Mouse (Mus musculus): Measurements from ENCODE around the gene Yars2. TPM values are rescaled to one million over a fixed set of nuclear protein-coding genes. Genes with fewer than 3 reads are reported as not detected.

The Yars2 gene
- total and polyA plus RNA-seq, 3 experiments = 48.2 to 49.2 TPM; not detected in 1

GRCm38 (mm10) chr16:16357908-16358307 lies 55.1 kb downstream of the Yars2 start:
- Histone ChIP-seq H3K27ac (ENCODE audit: control insufficient read depth, low read depth, low read length) (peak overlapping the region; percentile 62), H3K79me2 (ENCODE audit: control insufficient read depth, insufficient read depth, low read length, poor library complexity) (peaks cover 36% of the 10 kb centered on the region), H3K9ac (ENCODE audit: control insufficient read depth, low read depth, low read length, poor library complexity, severe bottlenecking) (peak overlapping the region; percentile 91), H3K9me3 (replicated peaks; ENCODE audit: insufficient read depth, low read length) (no peaks in the 10 kb centered on the region), H3K4me3 (ENCODE audit: control insufficient read depth in 1 of 2, insufficient read depth in 1 of 2, low read depth in 2 of 2, low read length in 2 of 2) (peak overlapping the region; percentile 83 to 90), H3K36me3 (ENCODE audit: control insufficient read depth in 1 of 2, insufficient read depth in 2 of 2, low read length in 2 of 2) (peaks cover 3 to 14% of the 10 kb centered on the region in 2 experiments), H3K27me3 (ENCODE audit: control insufficient read depth in 1 of 2, insufficient read depth in 2 of 2, low read length in 2 of 2) (no peaks in the 10 kb centered on the region), H3K4me1 (ENCODE audit: control insufficient read depth in 1 of 2, insufficient read depth in 2 of 2, low read length in 2 of 2) (peaks cover 0 to 11% of the 10 kb centered on the region in 2 experiments; a peak in 3 of 4 replicates)
- no peak for DNase-seq (ENCODE audit: low read depth, low spot score)
- TF ChIP-seq BHLHE40 (IDR thresholded peaks at IDR 0.05; ENCODE audit: borderline replicate concordance, low read depth, low read length) = no peak
- TF ChIP-seq CTCF (IDR thresholded peaks at IDR 0.05 in 2 of 3, conservative IDR thresholded peaks at IDR 0.05 in 1 of 3; ENCODE audit: control insufficient read depth in 1 of 3, insufficient read depth in 1 of 3, low read depth in 2 of 3, low read length in 3 of 3, poor library complexity in 1 of 3, severe bottlenecking in 1 of 3) = peak in 2 of 3 experiments; percentile 6 to 38; a peak in 2 of 6 replicates
- no peak for TF ChIP-seq POLR2A (IDR thresholded peaks at IDR 0.05; ENCODE audit: control insufficient read depth in 1 of 2, insufficient read depth in 1 of 2, low read depth in 1 of 2, low read length in 2 of 2, poor library complexity in 1 of 2)
- TF ChIP-seq EP300 (IDR thresholded peaks at IDR 0.05; ENCODE audit: low read depth in 1 of 2, low read length in 2 of 2) = no peak
- TF ChIP-seq ELF1 (IDR thresholded peaks at IDR 0.05; ENCODE audit: low read depth, low read length) = no peak
- TF ChIP-seq POLR2AphosphoS2 (IDR thresholded peaks at IDR 0.05; ENCODE audit: low read length) = no peak
- TF ChIP-seq GATA1 (IDR thresholded peaks at IDR 0.05; ENCODE audit: low read depth, low read length) = no peak
- no peak for TF ChIP-seq ZC3H11A (IDR thresholded peaks at IDR 0.05; ENCODE audit: low read depth, low read length)
- TF ChIP-seq MXI1 (IDR thresholded peaks at IDR 0.05; ENCODE audit: low read depth, low read length) = 0 out of 2 replicates have a peak, but pooled peaks have one; percentile 17
- 0 out of 2 replicates have a peak, but pooled peaks have one; percentile 8 for TF ChIP-seq TBP (IDR thresholded peaks at IDR 0.05; ENCODE audit: low read depth, low read length)
- TF ChIP-seq MAZ (IDR thresholded peaks at IDR 0.05; ENCODE audit: low read depth, low read length) = no peak

- peak within 1 kb of the TSS; percentile 62 for H3K27ac ChIP-seq (ENCODE audit: control insufficient read depth, low read depth, low read length)
- peaks cover 0 to 14% of the 10 kb centered on the region in 2 experiments; a peak in 3 of 4 replicates for H3K36me3 ChIP-seq (ENCODE audit: control insufficient read depth in 1 of 2, insufficient read depth in 2 of 2, low read length in 2 of 2)
- peak; percentile 92 for DNase-seq (ENCODE audit: low read depth, low spot score)
- H3K79me2 ChIP-seq (ENCODE audit: control insufficient read depth, insufficient read depth, low read length, poor library complexity) = peaks cover 31% of the 10 kb centered on the region
- no peaks in the 10 kb centered on the region for H3K27me3 ChIP-seq (ENCODE audit: control insufficient read depth in 1 of 2, insufficient read depth in 2 of 2, low read length in 2 of 2)
- no peaks in the 10 kb centered on the region for H3K9me3 ChIP-seq (replicated peaks; ENCODE audit: insufficient read depth, low read length)
- H3K4me3 ChIP-seq (ENCODE audit: control insufficient read depth in 1 of 2, insufficient read depth in 1 of 2, low read depth in 2 of 2, low read length in 2 of 2) = peak within 1 kb of the TSS; percentile 83 to 90
- peaks cover 0 to 11% of the 10 kb centered on the region in 2 experiments; a peak in 3 of 4 replicates for H3K4me1 ChIP-seq (ENCODE audit: control insufficient read depth in 1 of 2, insufficient read depth in 2 of 2, low read length in 2 of 2)
- peak within 1 kb of the TSS; percentile 91 for H3K9ac ChIP-seq (ENCODE audit: control insufficient read depth, low read depth, low read length, poor library complexity, severe bottlenecking)
- TF ChIP-seq TBP (IDR thresholded peaks at IDR 0.05; ENCODE audit: low read depth, low read length) = peak; percentile 75
- TF ChIP-seq UBTF (IDR thresholded peaks at IDR 0.05; ENCODE audit: borderline replicate concordance, insufficient read depth, low read depth, low read length) = peak; percentile 93; the same call in 1 of the 2 replicates
- TF ChIP-seq CTCF (IDR thresholded peaks at IDR 0.05 in 2 of 3, conservative IDR thresholded peaks at IDR 0.05 in 1 of 3; ENCODE audit: control insufficient read depth in 1 of 3, insufficient read depth in 1 of 3, low read depth in 2 of 3, low read length in 3 of 3, poor library complexity in 1 of 3, severe bottlenecking in 1 of 3) = 0 out of 6 replicates have a peak, but pooled peaks of 1 of the 3 experiments have one; percentile 2
- TF ChIP-seq RCOR1 (IDR thresholded peaks at IDR 0.05; ENCODE audit: low read depth, low read length) = no peak
- no peak for TF ChIP-seq ZC3H11A (IDR thresholded peaks at IDR 0.05; ENCODE audit: low read depth, low read length)
- TF ChIP-seq ETS1 (IDR thresholded peaks at IDR 0.05; ENCODE audit: low read depth, low read length) = no peak
- no peak for TF ChIP-seq TAL1 (IDR thresholded peaks at IDR 0.05; ENCODE audit: low read length)
- TF ChIP-seq EP300 (IDR thresholded peaks at IDR 0.05; ENCODE audit: low read depth in 1 of 2, low read length in 2 of 2) = no peak
- TF ChIP-seq SIN3A (IDR thresholded peaks at IDR 0.05; ENCODE audit: low read length) = peak; percentile 28; the same call in 1 of the 2 replicates
- TF ChIP-seq ZKSCAN1 (IDR thresholded peaks at IDR 0.05; ENCODE audit: low read depth, low read length) = no peak
- TF ChIP-seq ELF1 (IDR thresholded peaks at IDR 0.05; ENCODE audit: low read depth, low read length) = peak; percentile 64
- no peak for TF ChIP-seq RAD21 (IDR thresholded peaks at IDR 0.05; ENCODE audit: low read depth, low read length)
- TF ChIP-seq NRF1 (IDR thresholded peaks at IDR 0.05; ENCODE audit: insufficient read depth, low read depth, low read length, poor library complexity, severe bottlenecking) = no peak
- TF ChIP-seq GABPA (IDR thresholded peaks at IDR 0.05; ENCODE audit: low read depth, low read length) = no peak
- TF ChIP-seq POLR2A (IDR thresholded peaks at IDR 0.05; ENCODE audit: control insufficient read depth in 1 of 2, insufficient read depth in 1 of 2, low read depth in 1 of 2, low read length in 2 of 2, poor library complexity in 1 of 2) = peak; percentile 92 to 95
- peak; percentile 89 for TF ChIP-seq NELFE (IDR thresholded peaks at IDR 0.05; ENCODE audit: low read depth, low read length)
- TF ChIP-seq BHLHE40 (IDR thresholded peaks at IDR 0.05; ENCODE audit: borderline replicate concordance, low read depth, low read length) = no peak
- TF ChIP-seq USF2 (IDR thresholded peaks at IDR 0.05; ENCODE audit: borderline replicate concordance in 1 of 2, insufficient read depth in 1 of 2, low read depth in 1 of 2, low read length in 2 of 2) = no peak
- no peak for TF ChIP-seq E2F4 (IDR thresholded peaks at IDR 0.05; ENCODE audit: borderline replicate concordance, low read depth, low read length)
- peak; percentile 66; the same call in 1 of the 2 replicates for TF ChIP-seq POLR2AphosphoS2 (IDR thresholded peaks at IDR 0.05; ENCODE audit: low read length)
- TF ChIP-seq MYB (IDR thresholded peaks at IDR 0.05; ENCODE audit: low read depth, low read length) = no peak
- TF ChIP-seq SMC3 (IDR thresholded peaks at IDR 0.05; ENCODE audit: low read depth, low read length) = no peak
- TF ChIP-seq HCFC1 (IDR thresholded peaks at IDR 0.05; ENCODE audit: low read depth, low read length) = peak; percentile 99
- peak; percentile 19; the same call in 1 of the 2 replicates for TF ChIP-seq TCF12 (IDR thresholded peaks at IDR 0.05; ENCODE audit: low read depth, low read length)
These were observed 55.8 kb downstream of the Yars2 start, which contains the start of gene Dnm1l for GRCm38 (mm10) chr16:16358481-16359100. Gene Dnm1l (minus strand): TSS chr16:16358959.

All from MEL (cell line).